ENCODE assay signal across 15 mouse cellular contexts in the genomic region with DNA sequence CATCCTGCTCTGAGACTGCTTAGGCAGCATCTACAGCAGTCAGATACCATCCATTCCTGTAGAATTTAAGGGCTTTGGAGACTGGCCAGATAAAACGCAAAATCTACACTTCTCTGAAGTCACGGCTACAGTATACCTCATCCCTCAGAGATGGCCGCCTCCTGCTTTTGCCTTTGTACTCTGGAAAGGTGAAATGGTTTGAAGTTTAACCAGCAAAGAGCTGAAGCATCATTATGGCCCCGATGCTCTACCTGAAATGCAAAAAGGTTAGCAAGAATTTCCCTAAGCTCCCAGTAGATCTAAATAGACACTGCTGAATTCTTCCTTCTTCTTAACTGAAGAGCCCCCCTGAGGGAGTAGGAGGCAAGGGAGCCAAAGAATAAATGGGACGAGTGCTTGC.
DNase-seq lines count a peak whose midpoint lies in the region; ATAC-seq and TF ChIP-seq lines count a peak whose summit lies in the region.
"Had no signal": no experiment of that assay in that cellular context is flagged by ENCODE, and none has a peak within 500 bp of the region (broad histone marks: within the 10 kb centered on the region; RNA-seq: fewer than 3 reads in every experiment).

No protein-coding gene starts in this region.

- no peak for DNase-seq in gastrocnemius, adult 2 months
- DNase-seq in gastrocnemius, postnatal 4 days (ENCODE audit: low spot score in 2 of 2) = no peak
- DNase-seq in kidney, adult 9 months = peak; percentile 39
- peak; percentile 63 for DNase-seq in liver, adult 2 months (ENCODE audit: extremely low read depth, low read depth, low spot score)
- DNase-seq: adrenal gland, postnatal 25 days; B cell, adult 2 months; cerebellum, adult 11-12 months; cerebellum, postnatal 25 days; retina, postnatal 1 day had no signal

- no peak for TF ChIP-seq CTCF in gastrocnemius, adult 2 months (IDR thresholded peaks at IDR 0.05)
- TF ChIP-seq CTCF in liver, adult 2 months (IDR thresholded peaks at IDR 0.05; ENCODE audit: low read depth, low read length) = no peak
- TF ChIP-seq CTCF in small intestine, adult 2 months (IDR thresholded peaks at IDR 0.05; ENCODE audit: extremely low read depth, insufficient read length, insufficient replicate concordance, low read depth, low read length) = no peak

- peaks cover 8% of the 10 kb centered on the region for H3K4me1 ChIP-seq in kidney, embryonic 14.5 days (ENCODE audit: control insufficient read depth, insufficient read depth, low read length)
- peaks cover 8% of the 10 kb centered on the region for H3K4me1 ChIP-seq in liver, adult 2 months (ENCODE audit: control insufficient read depth, insufficient read depth, low read length)
- H3K4me1 ChIP-seq in liver, embryonic 12.5 days = 0 out of 2 replicates have a peak, but pooled peaks cover 7% of the 10 kb centered on the region
- H3K4me1 ChIP-seq in small intestine, adult 2 months (ENCODE audit: control insufficient read depth, insufficient read depth, insufficient read length, low read length) = peaks cover 18% of the 10 kb centered on the region; the same call in 1 of the 2 replicates

- intact Hi-C loops in gastrocnemius, adult 2 months (cut with DNase I) = no loop called here

- H3K36me3 ChIP-seq in kidney, embryonic 14.5 days (ENCODE audit: control insufficient read depth, insufficient read depth, low read length) = no peaks in the 10 kb centered on the region
- H3K36me3 ChIP-seq in liver, adult 2 months (ENCODE audit: control insufficient read depth, insufficient read depth, low read length) = no peaks in the 10 kb centered on the region
- 0 out of 2 replicates have a peak, but pooled peaks cover 3% of the 10 kb centered on the region for H3K36me3 ChIP-seq in liver, embryonic 12.5 days
- 0 out of 2 replicates have a peak, but pooled peaks cover 2% of the 10 kb centered on the region for H3K36me3 ChIP-seq in small intestine, adult 2 months (ENCODE audit: control insufficient read depth, insufficient read depth, low read length)
- H3K36me3 ChIP-seq: embryonic facial prominence, embryonic 15.5 days had no signal

- no peaks in the 10 kb centered on the region for H3K27me3 ChIP-seq in kidney, embryonic 14.5 days (ENCODE audit: control insufficient read depth, insufficient read depth, low read length)
- no peaks in the 10 kb centered on the region for H3K27me3 ChIP-seq in liver, adult 2 months (ENCODE audit: control insufficient read depth, insufficient read depth, low read length)
- no peaks in the 10 kb centered on the region for H3K27me3 ChIP-seq in liver, embryonic 12.5 days (replicated peaks)
- H3K27me3 ChIP-seq in small intestine, adult 2 months (ENCODE audit: control insufficient read depth, insufficient read depth, low read length) = no peaks in the 10 kb centered on the region
- H3K27me3 ChIP-seq: embryonic facial prominence, embryonic 15.5 days had no signal

- H3K4me2 ChIP-seq in kidney, embryonic 14.5 days (replicated peaks; ENCODE audit: low read depth, low read length) = no peak overlapping the region
- H3K4me2 ChIP-seq in liver, embryonic 12.5 days = no peak overlapping the region
- H3K4me2 ChIP-seq: embryonic facial prominence, embryonic 15.5 days had no signal

- H3K4me3 ChIP-seq in gastrocnemius, adult 2 months = no peak overlapping the region
- H3K4me3 ChIP-seq in kidney, embryonic 14.5 days (ENCODE audit: low read length) = no peak overlapping the region
- H3K4me3 ChIP-seq in liver, adult 2 months (ENCODE audit: insufficient read depth, low read depth, low read length) = no peak overlapping the region
- H3K4me3 ChIP-seq in liver, embryonic 12.5 days = no peak overlapping the region
- H3K4me3 ChIP-seq in small intestine, adult 2 months (ENCODE audit: low read depth, low read length) = no peak overlapping the region
- H3K4me3 ChIP-seq: embryonic facial prominence, embryonic 15.5 days had no signal

- H3K9ac ChIP-seq in kidney, embryonic 14.5 days (ENCODE audit: low read depth, low read length) = no peak overlapping the region
- no peak overlapping the region for H3K9ac ChIP-seq in liver, adult 2 months (ENCODE audit: low read depth, low read length)
- no peak overlapping the region for H3K9ac ChIP-seq in liver, embryonic 12.5 days
- H3K9ac ChIP-seq: embryonic facial prominence, embryonic 15.5 days; lung, embryonic 14.5 days had no signal

- no peak for TF ChIP-seq POLR2A in liver, adult 2 months (IDR thresholded peaks at IDR 0.05; ENCODE audit: extremely low read depth, insufficient read depth, low read length)
- TF ChIP-seq POLR2A in small intestine, adult 2 months (IDR thresholded peaks at IDR 0.05; ENCODE audit: low read depth, low read length) = no peak

- peaks cover 3% of the 10 kb centered on the region; the same call in 1 of the 2 replicates for H3K9me3 ChIP-seq in kidney, embryonic 14.5 days (ENCODE audit: control insufficient read depth, low read length)
- H3K9me3 ChIP-seq in liver, embryonic 12.5 days (replicated peaks) = 0 out of 2 replicates have a peak, but pooled peaks cover 5% of the 10 kb centered on the region
- H3K9me3 ChIP-seq: embryonic facial prominence, embryonic 15.5 days had no signal

- ATAC-seq in kidney, embryonic 14.5 days (ENCODE audit: low FRiP score, low TSS enrichment) = no peak
- ATAC-seq in liver, embryonic 12.5 days = no peak

- peaks cover 2% of the 10 kb centered on the region; the same call in 1 of the 2 replicates for H3K79me2 ChIP-seq in liver, adult 2 months (ENCODE audit: control insufficient read depth, insufficient read depth, low read length)

- peak overlapping the region; percentile 43; the same call in 1 of the 2 replicates for H3K27ac ChIP-seq in gastrocnemius, adult 2 months
- H3K27ac ChIP-seq in kidney, embryonic 14.5 days (ENCODE audit: low read depth, low read length) = no peak overlapping the region
- H3K27ac ChIP-seq in liver, adult 2 months (replicated peaks; ENCODE audit: insufficient read depth, low read depth, low read length) = peak overlapping the region; percentile 66
- H3K27ac ChIP-seq in liver, embryonic 12.5 days = no peak overlapping the region
- peak overlapping the region; percentile 52; the same call in 1 of the 2 replicates for H3K27ac ChIP-seq in small intestine, adult 2 months (ENCODE audit: insufficient read depth, low read depth, low read length)
- H3K27ac ChIP-seq: embryonic facial prominence, embryonic 15.5 days; stomach, postnatal 0 days had no signal

- 64% methylated on average over 5 of the region's 5 CpGs for WGBS in kidney, embryonic 14.5 days
- WGBS in liver, adult 2 months = 27% methylated on average over 5 of the region's 5 CpGs
- 70% methylated on average over 5 of the region's 5 CpGs for WGBS in liver, embryonic 12.5 days (ENCODE audit: insufficient replicate concordance)
- WGBS in small intestine, adult 2 months = 37% methylated on average over 5 of the region's 5 CpGs

Comparison
In these comparisons a context has a peak if more than half of its experiments do, and no peak if none do; other contexts are left out.
1. H3K27ac ChIP-seq: peak in gastrocnemius, adult 2 months (single experiment), liver, adult 2 months (single experiment) and small intestine, adult 2 months (single experiment); none in kidney, embryonic 14.5 days (single experiment) and liver, embryonic 12.5 days (single experiment).
2. DNase-seq: peak in kidney, adult 9 months (single experiment) and liver, adult 2 months (single experiment); none in gastrocnemius, adult 2 months (single experiment) and gastrocnemius, postnatal 4 days (0 of 2).